Mouse (Mus musculus): ENCODE measurements around the gene Adgrg2. TPM values are rescaled to one million over a fixed set of nuclear protein-coding genes. Genes with fewer than 3 reads are reported as not detected.

Adgrg2 gene
- 0.47 TPM in 1 of 2 replicates, not detected in the other for polyA plus RNA-seq (2012; rRNA removed; ENCODE audit: low replicate concordance)

GRCm38 (mm10) chrX:160390464-160390956 lies at the start of gene Adgrg2:
Adgrg2 (plus strand) TSS chrX:160390690.

GRCm38 (mm10) chrX:160502048-160503041 lies 111.9 kb downstream of the Adgrg2 start, which contains the start of gene Phka2:
Phka2 (plus strand) TSS chrX:160502166.

Other genes starting within 250 kb of the Adgrg2 start
- 2.5 and 2.7 TPM in 2 replicates for gene Phka2, start 111.5 kb downstream of the Adgrg2 start, polyA plus RNA-seq (2012; rRNA removed; ENCODE audit: low replicate concordance)